Mouse (Mus musculus) stomach, postnatal 0 days (tissue): ENCODE measurements at regions not wholly inside any gene's neighbourhood (a gene's known extent, or its start where the extent isn't known, plus 50 kb on each side); places are given as distances from the start of the nearest gene placed in this dataset.

Experiments used
- CTCF ChIP-seq: IDR thresholded peaks from 2 replicates; pipeline ENCODE4 v1.5.1; 2016; ENCODE audit warnings: antibody characterized with exemption, low read depth, mild to moderate bottlenecking, moderate library complexity
- EP300 ChIP-seq: optimal IDR thresholded peaks from 2 replicates; pipeline ENCODE3; 2016; ENCODE audit warnings: antibody characterized with exemption

DNA sequence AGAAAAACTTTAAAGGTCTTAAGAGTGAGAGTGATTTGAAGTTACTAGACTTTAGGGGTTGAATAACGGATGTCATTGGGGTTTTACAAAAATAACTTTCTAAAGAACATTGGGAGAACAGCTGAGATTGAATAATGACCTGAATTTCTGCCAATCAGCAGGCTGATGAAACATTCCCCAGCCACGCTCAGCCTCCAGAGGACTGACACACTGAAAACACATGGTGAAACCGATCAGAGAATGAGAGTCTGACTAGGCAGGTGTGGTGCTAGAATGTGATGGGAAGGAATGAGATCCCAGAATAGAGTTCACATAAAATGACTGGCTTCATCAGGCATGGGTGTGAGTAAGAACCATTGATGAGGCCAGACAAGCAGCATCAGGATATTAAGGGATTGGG lies 321.4 kb upstream of the Adamts5 start:
- TF ChIP-seq CTCF: no peak
- TF ChIP-seq EP300: no peak
